Mouse (Mus musculus) testis, adult 2 months (tissue): ENCODE measurements at regions not wholly inside any gene's neighbourhood (a gene's known extent, or its start where the extent isn't known, plus 50 kb on each side); places are given as distances from the start of the nearest gene placed in this dataset.

Source experiments
- CTCF ChIP-seq: fragments of 200-500 bp; IDR thresholded peaks from 2 replicates; pipeline ENCODE4 v1.5.1; 2012; ENCODE audit warnings: low read depth, mild to moderate bottlenecking, inconsistent platforms, low read length, moderate library complexity; ENCODE audit not compliant: control insufficient read depth, insufficient read depth, insufficient replicate concordance
- POLR2A ChIP-seq: fragments of 200-500 bp; IDR thresholded peaks from 2 replicates; pipeline ENCODE4 v1.6.1; 2012; ENCODE audit warnings: low read depth, mild to moderate bottlenecking, inconsistent platforms, low read length, moderate library complexity; ENCODE audit not compliant: control insufficient read depth

DNA sequence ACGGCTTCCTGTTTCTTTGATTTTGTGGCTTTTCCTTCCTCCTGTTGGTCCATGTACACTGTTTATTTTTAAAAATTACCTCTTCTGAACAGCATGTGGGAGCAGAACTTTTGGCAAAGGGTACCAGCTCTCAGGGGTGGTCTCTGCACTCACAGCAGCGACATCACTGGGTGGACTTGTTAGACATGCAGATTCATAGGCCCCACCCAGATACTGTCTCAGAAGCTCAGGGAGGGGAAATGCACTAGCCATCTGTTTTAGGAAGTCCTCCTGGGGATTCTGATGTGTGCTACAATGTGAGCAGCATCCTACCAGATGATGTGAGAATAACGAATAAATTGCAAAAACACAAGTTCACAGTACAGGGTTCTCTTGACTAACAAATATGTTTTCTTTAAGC, 243.5 kb upstream of the Arx start:
- no peak for TF ChIP-seq CTCF
- no peak for TF ChIP-seq POLR2A
